Mouse (Mus musculus) intestine, embryonic 15.5 days (tissue): Measurements from ENCODE around the gene Defb28. TPM values are rescaled to one million over a fixed set of nuclear protein-coding genes. Genes with fewer than 3 reads are reported as not detected.

Experiments
- ATAC-seq: fragments of 200-750 bp; cut with Nextera tagmentation; 2 replicates; pipeline ENCODE4 v1.8.0; 2017; ENCODE audit warnings: moderate TSS enrichment, moderate library complexity
- H3K27ac ChIP-seq: fragments of 300-500 bp; sonication (generic); 2 replicates; pipeline ENCODE4 v1.5.1; 2015; ENCODE audit warnings: mild to moderate bottlenecking, inconsistent platforms
- H3K27me3 ChIP-seq: fragments of 300-500 bp; sonication (generic); replicated peaks from 2 replicates; pipeline ENCODE4 v1.6.1; 2015; ENCODE audit warnings: inconsistent platforms
- H3K36me3 ChIP-seq: fragments of 300-500 bp; sonication (generic); 2 replicates; pipeline ENCODE4 v1.6.1; 2015; ENCODE audit warnings: inconsistent platforms
- H3K4me1 ChIP-seq: fragments of 300-500 bp; sonication (generic); replicated peaks from 2 replicates; pipeline ENCODE4 v1.6.1; 2015; ENCODE audit warnings: inconsistent platforms
- H3K4me2 ChIP-seq: fragments of 300-500 bp; sonication (generic); replicated peaks from 2 replicates; pipeline ENCODE4 v1.6.1; 2015; ENCODE audit warnings: mild to moderate bottlenecking, inconsistent platforms
- H3K4me3 ChIP-seq: fragments of 300-500 bp; sonication (generic); replicated peaks from 2 replicates; pipeline ENCODE4 v1.5.1; 2015; ENCODE audit warnings: inconsistent platforms
- H3K9ac ChIP-seq: fragments of 300-500 bp; sonication (generic); 2 replicates; pipeline ENCODE4 v1.6.1; 2015; ENCODE audit warnings: inconsistent platforms
- H3K9me3 ChIP-seq: fragments of 300-500 bp; sonication (generic); 2 replicates; pipeline ENCODE4 v1.6.1; 2016; ENCODE audit warnings: inconsistent platforms
- WGBS: fragments of 180-500 bp; shearing (Covaris S2); methylation state at CpG from one replicate; pipeline ENCODE4 v1.1.7; 2015; 5-methylcytosine and 5-hydroxymethylcytosine counted together
- polyA plus RNA-seq: library from polyadenylated mRNA; unstranded; fragments of >200 nt; fragmentation: Nextera tagmentation; extraction: Ambion mirVana; gene quantifications from 2 replicates; pipeline ENCODE4 v1.2.1, GENCODE M21; 2015

Gene Defb28
- not detected in 2 replicates for polyA plus RNA-seq

DNA sequence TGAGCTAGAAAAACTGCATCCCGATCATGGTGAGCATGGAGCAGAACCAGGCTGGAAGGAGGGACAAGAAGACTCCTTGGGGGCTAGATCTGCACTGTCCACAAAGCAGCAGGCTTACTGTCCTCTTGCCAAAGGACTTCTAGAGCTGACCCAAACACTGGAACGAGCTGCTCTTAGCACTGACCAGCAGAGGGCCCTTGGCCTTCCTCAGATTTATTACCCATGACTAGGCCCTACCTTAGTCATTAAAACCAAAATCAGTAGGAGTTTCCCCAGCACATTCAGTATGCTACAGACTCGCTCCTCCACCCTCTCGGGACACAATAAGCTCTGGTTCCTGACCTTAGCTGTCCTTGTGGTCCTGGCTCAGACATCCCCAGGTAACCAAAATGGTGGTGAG is at the start of gene Defb28:
Defb28 (plus strand) TSS at position 275 of the 400 bp plus-strand sequence.
- H3K27me3 ChIP-seq, result no peaks in the 10 kb centered on the region
- H3K27ac ChIP-seq, result no peak within 1 kb of the TSS
- H3K9me3 ChIP-seq, result no peaks in the 10 kb centered on the region
- no peak for ATAC-seq
- WGBS, result 73% methylated on average over 4 of the region's 4 CpGs
- H3K4me1 ChIP-seq, result no peaks in the 10 kb centered on the region
- no peak within 1 kb of the TSS for H3K9ac ChIP-seq
- no peak within 1 kb of the TSS for H3K4me2 ChIP-seq
- H3K36me3 ChIP-seq, result no peaks in the 10 kb centered on the region
- H3K4me3 ChIP-seq, result no peak within 1 kb of the TSS

DNA sequence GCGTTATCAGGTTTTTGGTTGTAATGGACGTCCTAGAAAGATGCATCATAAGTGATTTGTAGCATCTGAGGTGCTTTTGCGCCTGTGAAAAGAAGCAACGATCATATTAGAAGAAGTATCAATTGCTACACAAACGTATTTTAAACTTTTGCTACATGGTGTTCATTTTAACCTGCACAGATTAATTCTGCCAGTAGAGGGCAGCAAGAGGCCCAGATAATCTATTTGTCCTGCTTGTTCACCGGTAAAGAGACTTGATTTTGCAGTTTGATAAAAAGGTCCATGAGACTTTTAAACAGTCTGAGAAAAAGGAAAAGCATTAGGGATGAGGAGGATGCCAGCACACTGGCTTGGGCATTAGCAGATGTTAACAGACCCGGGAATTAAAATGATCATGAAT is 47.1 kb upstream of the Defb28 start:
- no peaks in the 10 kb centered on the region for H3K9me3 ChIP-seq
- H3K27ac ChIP-seq, result no peak overlapping the region
- H3K27me3 ChIP-seq, result no peaks in the 10 kb centered on the region
- H3K9ac ChIP-seq, result no peak overlapping the region
- no peak overlapping the region for H3K4me3 ChIP-seq
- WGBS, result 34% methylated on average over 7 of the region's 7 CpGs
- no peak overlapping the region for H3K4me2 ChIP-seq
- H3K4me1 ChIP-seq, result no peaks in the 10 kb centered on the region
- no peak for ATAC-seq
- no peaks in the 10 kb centered on the region for H3K36me3 ChIP-seq

DNA sequence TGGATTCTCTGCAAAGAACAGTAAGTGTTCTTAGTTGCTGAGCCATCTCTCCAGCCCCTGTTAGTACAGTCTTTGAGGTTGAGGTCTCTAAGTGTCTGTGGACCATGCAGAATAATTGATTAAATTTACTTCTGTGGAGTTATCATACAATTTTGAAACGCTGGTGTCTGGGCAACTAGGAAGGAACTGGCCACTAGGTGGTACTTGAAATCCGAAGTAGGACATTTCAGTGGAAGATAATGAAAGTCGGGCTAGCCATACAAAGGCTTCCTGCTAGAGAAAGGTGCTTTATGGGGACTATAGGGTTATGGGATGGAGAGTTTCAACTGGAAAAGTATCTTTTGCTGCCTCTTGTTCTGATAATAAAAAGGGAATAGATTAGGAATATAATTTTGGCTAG is 45.6 kb upstream of the Defb28 start:
- Histone ChIP-seq H3K4me1 (no peaks in the 10 kb centered on the region), H3K36me3 (no peaks in the 10 kb centered on the region), H3K4me3 (no peak overlapping the region), H3K9ac (no peak overlapping the region), H3K27me3 (no peaks in the 10 kb centered on the region), H3K9me3 (no peaks in the 10 kb centered on the region), H3K4me2 (no peak overlapping the region), H3K27ac (no peak overlapping the region)
- no peak for ATAC-seq
- WGBS, result 17% methylated on average over 3 of the region's 3 CpGs

DNA sequence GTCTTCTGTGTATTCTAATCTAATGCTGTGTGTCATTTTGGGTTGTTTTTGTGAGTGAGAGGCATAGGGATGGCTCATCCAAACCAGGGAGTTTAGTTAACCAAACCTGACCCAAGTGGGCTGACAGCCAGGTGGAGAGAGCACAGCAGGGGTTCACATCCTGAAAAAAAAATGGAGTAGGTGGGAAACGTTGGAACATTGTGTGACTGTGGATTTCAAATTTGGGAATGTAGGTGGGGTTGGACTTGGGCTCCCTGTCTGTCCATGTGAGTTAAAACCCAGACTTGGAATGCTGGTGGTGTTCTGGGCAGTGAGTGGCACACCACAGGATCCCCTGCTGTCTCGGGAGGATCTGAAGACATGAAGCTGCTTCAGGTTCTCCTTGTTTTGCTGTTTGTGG is 41.3 kb upstream of the Defb28 start, which contains the start of gene Defb20:
Defb20 (plus strand) TSS at position 301 of the 400 bp plus-strand sequence.
- H3K27me3 ChIP-seq, result no peaks in the 10 kb centered on the region
- no peak within 1 kb of the TSS for H3K27ac ChIP-seq
- ATAC-seq, result no peak
- no peaks in the 10 kb centered on the region for H3K36me3 ChIP-seq
- no peaks in the 10 kb centered on the region for H3K4me1 ChIP-seq
- no peak within 1 kb of the TSS for H3K4me2 ChIP-seq
- H3K9ac ChIP-seq, result no peak within 1 kb of the TSS
- no peak within 1 kb of the TSS for H3K4me3 ChIP-seq
- 67% methylated on average over 2 of the region's 2 CpGs for WGBS
- H3K9me3 ChIP-seq, result no peaks in the 10 kb centered on the region

DNA sequence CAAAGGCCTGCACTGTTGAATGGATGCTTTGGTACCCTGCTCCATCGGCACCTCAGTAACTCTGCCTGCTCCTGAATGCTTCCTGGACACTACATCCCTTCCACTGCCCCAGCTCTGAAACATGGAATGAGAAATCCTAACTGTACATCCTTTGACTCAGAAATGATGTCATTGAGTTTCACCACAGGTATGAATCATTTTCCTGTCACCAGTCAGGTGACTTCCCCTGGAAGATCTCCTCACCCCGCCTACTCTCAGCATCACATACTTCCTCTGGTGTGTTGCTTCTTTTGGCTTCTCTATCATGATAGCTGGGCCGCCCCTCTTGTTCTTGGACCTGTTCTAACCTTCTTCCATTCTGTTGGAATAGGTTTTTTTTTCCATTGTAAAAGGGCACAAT is 37.2 kb upstream of the Defb28 start:
- H3K4me1 ChIP-seq, result no peaks in the 10 kb centered on the region
- H3K27me3 ChIP-seq, result no peaks in the 10 kb centered on the region
- 83% methylated on average over 3 of the region's 3 CpGs for WGBS
- no peak overlapping the region for H3K4me2 ChIP-seq
- H3K4me3 ChIP-seq, result no peak overlapping the region
- no peak for ATAC-seq
- H3K27ac ChIP-seq, result no peak overlapping the region
- H3K9ac ChIP-seq, result no peak overlapping the region
- H3K36me3 ChIP-seq, result no peaks in the 10 kb centered on the region
- H3K9me3 ChIP-seq, result no peaks in the 10 kb centered on the region

DNA sequence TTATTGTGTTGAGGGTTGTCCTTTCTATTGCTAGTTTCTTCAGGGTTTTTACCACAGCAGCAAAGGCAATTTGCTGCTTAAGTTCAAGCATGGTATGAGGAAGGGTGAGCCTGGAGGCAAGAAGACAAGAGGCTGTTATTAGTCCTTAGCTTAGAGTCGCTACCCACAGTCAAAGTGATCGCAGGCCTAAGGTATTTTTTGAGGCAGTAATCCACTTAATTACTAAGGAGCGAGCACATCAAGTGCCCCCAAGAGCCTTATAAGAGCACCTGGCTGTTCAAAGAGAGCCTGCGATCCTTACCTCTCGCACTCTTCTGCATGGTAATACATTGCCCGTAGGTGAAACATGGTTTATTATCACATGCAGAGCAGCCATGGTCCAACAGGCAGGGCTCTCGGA is 36.3 kb upstream of the Defb28 start:
- H3K27ac ChIP-seq, result no peak overlapping the region
- WGBS, result 94% methylated on average over 7 of the region's 7 CpGs
- H3K9me3 ChIP-seq, result no peaks in the 10 kb centered on the region
- H3K4me3 ChIP-seq, result no peak overlapping the region
- H3K4me1 ChIP-seq, result no peaks in the 10 kb centered on the region
- H3K9ac ChIP-seq, result no peak overlapping the region
- H3K27me3 ChIP-seq, result no peaks in the 10 kb centered on the region
- ATAC-seq, result no peak
- no peak overlapping the region for H3K4me2 ChIP-seq
- no peaks in the 10 kb centered on the region for H3K36me3 ChIP-seq

DNA sequence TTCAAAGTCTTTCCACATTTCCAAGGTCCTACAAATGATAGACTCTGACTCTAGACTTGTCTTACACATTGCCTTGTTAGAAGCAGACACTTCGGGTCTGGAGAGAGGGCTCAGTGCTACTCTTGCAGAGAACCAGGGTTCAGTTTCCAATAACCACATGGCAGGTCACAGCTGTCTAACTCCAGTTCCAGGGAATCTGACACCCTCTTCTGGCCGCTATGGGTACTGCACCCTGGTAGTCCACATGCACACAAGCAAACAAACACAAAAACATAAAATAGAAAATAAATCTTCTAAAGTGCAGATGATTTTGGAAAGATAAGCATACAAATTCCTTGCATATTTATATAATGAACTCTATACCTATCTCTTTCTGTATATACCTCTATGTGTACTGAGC is 31.0 kb upstream of the Defb28 start:
- no peak for ATAC-seq
- 71% methylated on average over 2 of the region's 2 CpGs for WGBS
- Histone ChIP-seq H3K27ac (no peak overlapping the region), H3K36me3 (no peaks in the 10 kb centered on the region), H3K27me3 (no peaks in the 10 kb centered on the region), H3K9me3 (no peaks in the 10 kb centered on the region), H3K4me2 (no peak overlapping the region), H3K4me3 (no peak overlapping the region), H3K4me1 (no peaks in the 10 kb centered on the region), H3K9ac (no peak overlapping the region)

DNA sequence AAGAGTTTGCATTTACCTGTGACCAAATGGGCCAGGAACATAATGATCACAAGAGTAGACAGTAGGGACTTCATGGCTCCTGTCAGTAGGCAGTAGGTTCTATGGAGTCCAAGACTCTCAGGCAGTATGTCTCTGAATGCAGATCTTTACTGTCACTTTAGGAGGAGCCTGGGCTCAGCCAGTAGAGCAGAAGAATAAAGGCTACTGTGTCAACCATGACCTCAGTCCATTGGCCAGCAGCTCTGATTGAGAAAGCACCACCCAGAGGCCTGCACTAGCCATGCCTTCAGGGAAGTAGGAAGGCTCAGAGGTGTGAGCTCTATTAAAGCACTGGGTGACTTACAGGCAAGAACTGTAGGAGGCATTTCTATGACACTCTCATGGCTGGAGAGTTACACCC is 28.0 kb upstream of the Defb28 start, which contains the start of gene Defb22:
Defb22 (minus strand) TSS at position 101 of the 400 bp plus-strand sequence.
- H3K4me1 ChIP-seq, result no peaks in the 10 kb centered on the region
- no peak within 1 kb of the TSS for H3K27ac ChIP-seq
- no peaks in the 10 kb centered on the region for H3K9me3 ChIP-seq
- H3K4me2 ChIP-seq, result no peak within 1 kb of the TSS
- H3K9ac ChIP-seq, result no peak within 1 kb of the TSS
- no peaks in the 10 kb centered on the region for H3K27me3 ChIP-seq
- no peaks in the 10 kb centered on the region for H3K36me3 ChIP-seq
- H3K4me3 ChIP-seq, result no peak within 1 kb of the TSS
- ATAC-seq, result no peak

DNA sequence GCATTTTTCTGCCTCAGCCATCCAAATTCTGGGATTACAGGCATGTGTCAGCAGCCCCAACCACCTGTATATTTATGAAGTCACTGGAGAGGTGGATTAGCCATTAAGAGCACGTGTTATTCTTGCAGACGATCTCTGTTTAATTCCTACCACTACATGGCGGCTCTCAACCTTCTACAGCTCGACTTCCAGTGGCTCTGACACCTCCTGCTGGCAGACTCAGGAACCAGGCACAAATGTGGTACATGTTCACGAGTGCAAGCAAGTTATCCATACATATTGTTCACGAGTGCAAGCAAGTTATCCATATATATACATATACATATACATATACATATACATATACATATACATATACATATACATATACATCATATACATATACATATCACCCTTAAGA is 24.9 kb upstream of the Defb28 start:
- WGBS, result 75% methylated on average over 6 of the region's 6 CpGs
- no peak for ATAC-seq
- no peaks in the 10 kb centered on the region for H3K36me3 ChIP-seq
- H3K27ac ChIP-seq, result no peak overlapping the region
- no peaks in the 10 kb centered on the region for H3K9me3 ChIP-seq
- no peak overlapping the region for H3K4me3 ChIP-seq
- H3K4me2 ChIP-seq, result no peak overlapping the region
- no peaks in the 10 kb centered on the region for H3K27me3 ChIP-seq
- no peak overlapping the region for H3K9ac ChIP-seq
- no peaks in the 10 kb centered on the region for H3K4me1 ChIP-seq

DNA sequence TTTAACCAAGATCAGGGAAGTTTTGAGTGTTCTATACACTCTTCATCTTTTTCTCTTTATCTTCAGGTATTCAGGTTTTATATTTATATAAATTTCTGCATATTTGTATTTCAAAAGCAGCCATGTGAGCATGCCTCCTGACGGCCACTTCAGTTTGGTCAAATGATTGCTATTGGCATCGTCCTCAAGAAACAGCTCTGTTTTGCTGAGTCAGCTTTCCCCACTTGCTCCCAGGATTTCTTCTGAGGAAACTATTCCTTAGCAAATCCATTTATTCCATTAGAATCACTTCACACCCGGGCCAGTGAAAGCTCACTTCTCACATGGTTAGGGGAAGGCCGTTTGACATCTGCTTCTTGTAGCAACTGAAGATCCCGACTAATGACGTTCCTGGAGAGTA is 20.0 kb upstream of the Defb28 start:
- no peak overlapping the region for H3K4me2 ChIP-seq
- ATAC-seq, result no peak
- H3K9me3 ChIP-seq, result no peaks in the 10 kb centered on the region
- no peaks in the 10 kb centered on the region for H3K4me1 ChIP-seq
- no peaks in the 10 kb centered on the region for H3K36me3 ChIP-seq
- no peak overlapping the region for H3K27ac ChIP-seq
- no peak overlapping the region for H3K4me3 ChIP-seq
- H3K27me3 ChIP-seq, result no peaks in the 10 kb centered on the region
- WGBS, result 71% methylated on average over 6 of the region's 6 CpGs
- no peak overlapping the region for H3K9ac ChIP-seq

DNA sequence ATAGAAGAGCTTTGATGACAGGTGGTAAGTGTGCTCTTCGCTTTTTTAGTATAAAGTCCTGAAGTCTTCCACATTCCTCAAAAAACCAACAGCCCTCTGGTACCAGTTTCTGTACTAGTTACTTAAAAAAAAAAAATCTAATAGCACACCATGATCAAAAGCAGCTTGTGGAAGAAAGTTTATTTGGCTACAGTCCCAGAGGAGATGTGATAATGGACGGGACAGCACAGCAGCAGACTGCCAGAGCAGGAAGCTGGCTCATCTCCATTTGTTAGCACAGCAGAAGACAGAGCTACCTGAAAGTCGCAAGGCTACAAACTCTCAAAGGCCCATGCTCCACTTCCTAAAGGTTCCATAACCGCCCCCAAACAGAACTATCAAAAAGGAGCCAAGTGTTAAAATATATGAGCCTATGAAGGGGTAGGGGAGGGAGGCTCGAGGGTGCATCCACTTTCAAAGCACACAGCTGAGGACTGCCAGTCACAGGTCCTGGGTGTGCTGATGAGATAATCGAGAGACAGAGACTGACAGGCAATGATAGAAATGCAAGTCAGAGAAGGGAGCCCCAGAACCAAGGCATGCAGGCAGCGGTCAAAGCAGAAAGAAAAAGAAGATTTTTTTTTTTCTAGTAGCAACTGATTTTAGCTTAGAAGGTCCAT is 17.7 kb upstream of the Defb28 start:
- Histone ChIP-seq H3K4me2 (no peak overlapping the region), H3K36me3 (no peaks in the 10 kb centered on the region), H3K9ac (no peak overlapping the region), H3K4me3 (no peak overlapping the region), H3K27me3 (no peaks in the 10 kb centered on the region), H3K4me1 (no peaks in the 10 kb centered on the region), H3K27ac (no peak overlapping the region), H3K9me3 (no peaks in the 10 kb centered on the region)
- ATAC-seq, result no peak
- 68% methylated on average over 7 of the region's 7 CpGs for WGBS

DNA sequence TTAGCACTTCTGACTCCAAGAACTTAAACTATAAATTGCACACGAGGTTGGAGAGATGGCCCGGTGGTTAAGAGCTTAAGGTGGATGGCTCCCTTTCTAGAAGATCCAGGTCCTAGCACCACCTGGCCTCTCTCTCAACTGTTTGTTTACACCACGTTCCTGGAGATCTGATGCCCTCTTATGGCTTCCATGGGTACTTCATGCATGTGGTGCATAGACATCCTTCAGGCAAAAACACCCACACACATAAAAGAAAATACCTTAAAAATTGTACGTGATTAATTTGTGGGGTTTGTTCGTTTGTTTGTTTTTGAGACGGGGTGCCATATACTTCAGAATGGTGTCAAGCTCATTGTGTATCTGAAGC is 17.2 kb upstream of the Defb28 start:
- no peaks in the 10 kb centered on the region for H3K9me3 ChIP-seq
- no peak overlapping the region for H3K27ac ChIP-seq
- H3K4me3 ChIP-seq, result no peak overlapping the region
- no peak overlapping the region for H3K9ac ChIP-seq
- no peak for ATAC-seq
- no peak overlapping the region for H3K4me2 ChIP-seq
- 81% methylated on average over 6 of the region's 6 CpGs for WGBS
- H3K27me3 ChIP-seq, result no peaks in the 10 kb centered on the region
- no peaks in the 10 kb centered on the region for H3K36me3 ChIP-seq
- H3K4me1 ChIP-seq, result no peaks in the 10 kb centered on the region

DNA sequence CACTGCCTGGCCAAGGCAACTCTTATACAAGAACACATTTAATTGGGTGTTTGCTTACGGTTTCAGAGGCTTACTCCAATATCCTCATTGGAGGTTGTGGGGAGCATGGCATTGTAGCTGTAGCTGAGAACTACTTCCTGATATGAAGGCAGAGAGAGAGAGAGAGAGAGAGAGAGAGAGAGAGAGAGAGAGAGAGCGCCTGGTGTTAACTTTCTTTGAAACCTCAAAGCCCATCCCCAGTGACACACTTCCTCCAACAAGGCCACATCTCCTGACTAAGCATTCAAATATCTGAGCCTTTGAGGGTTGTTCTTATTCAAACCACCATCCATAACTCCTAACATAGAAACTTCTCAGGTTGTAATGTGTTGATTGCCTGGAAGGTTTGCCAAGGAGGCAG is 14.1 kb upstream of the Defb28 start:
- 75% methylated on average over 2 of the region's 2 CpGs for WGBS

More for the DNA sequence above, 14.1 kb upstream of the Defb28 start:
- Histone ChIP-seq H3K36me3 (no peaks in the 10 kb centered on the region), H3K4me1 (no peaks in the 10 kb centered on the region), H3K27ac (no peak overlapping the region), H3K4me2 (no peak overlapping the region), H3K9ac (no peak overlapping the region), H3K4me3 (no peak overlapping the region), H3K27me3 (no peaks in the 10 kb centered on the region), H3K9me3 (no peaks in the 10 kb centered on the region)
- no peak for ATAC-seq
